Mouse (Mus musculus) left cerebral cortex, adult 2 months (tissue): Measurements from ENCODE around the gene Litaf. TPM values are rescaled to one million over a fixed set of nuclear protein-coding genes. Genes with fewer than 3 reads are reported as not detected.
A peak's percentile ranks its signal among the peaks of the same experiment; 100 is the strongest.
"Not testable (repeated sequence)": the region's sequence is repeated elsewhere in the genome, so short reads cannot be mapped to it uniquely, and the experiment has no call there.

ENCODE experiments used
- DNase-seq, 2 experiments: peaks; one replicate each; pipeline ENCODE4 v3.0.0; 2021 to 2022; ENCODE audit warnings: low spot score in 2 of 2, mixed read lengths in 1 of 2; ENCODE audit errors: extremely low spot score in 1 of 2
- H3K27ac ChIP-seq: fragments of 200-600 bp; 2 replicates; pipeline ENCODE4 v1.8.1; 2022
- H3K4me3 ChIP-seq: fragments of 200-600 bp; 2 replicates; pipeline ENCODE4 v1.8.1; 2022
- CTCF ChIP-seq: fragments of 200-600 bp; IDR thresholded peaks from 2 replicates; pipeline ENCODE4 v1.8.1; 2022; ENCODE audit warnings: antibody characterized with exemption, mild to moderate bottlenecking, moderate library complexity
- intact Hi-C: fragments of 180-260 bp; cut with DNase I; formaldehyde crosslinking; loops from one replicate; pipeline ENCODE4 v1.15.1; 2025
- total RNA-seq, 2 experiments: library from RNA; stranded (reverse); gene quantifications; 2 replicates each; pipeline ENCODE4 v1.2.3; 2021

The Litaf gene
- total RNA-seq, 2 experiments from 2014 or later: 9.1 to 14.1 TPM

DNA sequence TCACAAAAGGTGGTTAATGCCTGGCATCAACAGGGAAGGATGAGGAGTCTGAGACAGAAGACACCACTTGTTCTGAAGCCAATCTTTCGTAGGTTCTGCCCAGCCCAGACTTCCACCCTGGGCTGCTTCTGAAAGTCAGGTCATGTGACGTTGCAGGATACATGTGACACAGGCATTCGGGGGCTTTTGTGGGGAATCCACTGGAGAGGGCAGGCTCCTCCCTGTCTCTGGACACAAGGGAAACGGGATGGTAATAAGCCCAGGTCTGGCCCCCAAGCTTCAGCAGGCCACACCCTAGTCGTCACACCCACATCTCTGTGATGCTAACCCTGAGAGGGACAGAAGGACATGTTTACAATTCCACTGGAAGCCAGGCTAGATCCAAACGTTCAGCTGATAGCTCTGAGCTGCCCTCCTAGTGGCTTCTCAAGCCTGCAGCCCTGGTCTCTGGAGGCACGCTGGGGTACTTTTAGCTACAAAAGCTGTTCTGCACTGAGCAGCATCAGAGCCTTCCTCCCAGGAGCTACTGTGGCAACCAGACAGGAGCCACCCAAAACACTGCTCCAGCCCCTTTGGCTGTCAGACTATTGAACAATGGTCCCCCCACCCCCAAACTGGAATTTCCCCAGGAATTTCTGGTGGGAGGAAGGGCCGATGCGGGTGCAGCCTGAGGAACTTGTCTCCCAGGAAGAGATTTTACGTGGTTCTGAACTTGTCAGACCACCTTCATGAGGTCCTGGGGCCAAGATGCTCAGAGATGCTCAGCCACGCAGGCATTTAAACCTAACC lies 48.0 kb downstream of the Litaf start:
- intact Hi-C loops: no loop called here
- no peak overlapping the region for H3K27ac ChIP-seq
- DNase-seq: no peak
- TF ChIP-seq CTCF: no peak
- no peak overlapping the region for H3K4me3 ChIP-seq

- intact Hi-C loops: no loop called here
- H3K27ac ChIP-seq: no peak overlapping the region
- no peak for TF ChIP-seq CTCF
- no peak for DNase-seq
- H3K4me3 ChIP-seq: no peak overlapping the region
These were observed 49.6 kb downstream of the Litaf start for GRCm38 (mm10) chr16:11016353-11016752.

GRCm38 (mm10) chr16:11014407-11014806 lies 51.5 kb downstream of the Litaf start:
- no peak for TF ChIP-seq CTCF
- DNase-seq: no peak
- no peak overlapping the region for H3K27ac ChIP-seq
- H3K4me3 ChIP-seq: no peak overlapping the region
- intact Hi-C loops: no loop called here

- intact Hi-C loops, DNase-seq, H3K4me3 ChIP-seq, H3K27ac ChIP-seq: not testable (repeated sequence)
These were observed 52.4 kb downstream of the Litaf start for GRCm38 (mm10) chr16:11013464-11014147.

- no peak for TF ChIP-seq CTCF
- H3K4me3 ChIP-seq: no peak overlapping the region
- DNase-seq: peak; percentile 35 to 53
- H3K27ac ChIP-seq: peak overlapping the region; percentile 61
- intact Hi-C loops: no loop called here
These were observed 53.1 kb downstream of the Litaf start for GRCm38 (mm10) chr16:11012571-11013463.

GRCm38 (mm10) chr16:11011939-11012338 lies 54.0 kb downstream of the Litaf start:
- Histone ChIP-seq H3K27ac (peak overlapping the region; percentile 61; the same call in 1 of the 2 replicates), H3K4me3 (no peak overlapping the region)
- intact Hi-C loops: no loop called here
- TF ChIP-seq CTCF: no peak
- no peak for DNase-seq

- TF ChIP-seq CTCF: no peak
- DNase-seq: no peak
- Histone ChIP-seq H3K4me3 (no peak overlapping the region), H3K27ac (no peak overlapping the region)
- intact Hi-C loops: no loop called here
These were observed 54.8 kb downstream of the Litaf start for GRCm38 (mm10) chr16:11011206-11011605.

DNA sequence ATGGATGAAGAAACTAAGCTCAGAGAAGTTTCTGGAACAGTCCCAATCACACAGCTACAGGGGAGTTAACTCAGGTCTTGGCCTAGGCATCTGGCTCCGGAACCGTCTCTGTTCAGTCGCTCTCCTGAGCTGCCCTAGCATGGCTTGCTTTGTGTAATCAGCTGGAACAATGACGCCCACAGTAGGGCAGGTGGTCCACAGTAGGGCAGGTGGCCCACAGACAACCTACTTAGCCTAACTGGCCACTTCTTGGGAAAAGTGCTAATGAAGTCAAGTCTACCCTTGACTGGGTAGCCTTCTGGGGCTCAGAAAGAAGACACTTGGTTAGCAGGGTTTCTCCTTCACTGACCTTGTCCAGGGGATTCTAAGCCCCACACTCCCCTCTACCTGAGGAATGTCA lies 55.7 kb downstream of the Litaf start:
- intact Hi-C loops: no loop called here
- Histone ChIP-seq H3K27ac (no peak overlapping the region), H3K4me3 (no peak overlapping the region)
- TF ChIP-seq CTCF: no peak
- DNase-seq: no peak

DNA sequence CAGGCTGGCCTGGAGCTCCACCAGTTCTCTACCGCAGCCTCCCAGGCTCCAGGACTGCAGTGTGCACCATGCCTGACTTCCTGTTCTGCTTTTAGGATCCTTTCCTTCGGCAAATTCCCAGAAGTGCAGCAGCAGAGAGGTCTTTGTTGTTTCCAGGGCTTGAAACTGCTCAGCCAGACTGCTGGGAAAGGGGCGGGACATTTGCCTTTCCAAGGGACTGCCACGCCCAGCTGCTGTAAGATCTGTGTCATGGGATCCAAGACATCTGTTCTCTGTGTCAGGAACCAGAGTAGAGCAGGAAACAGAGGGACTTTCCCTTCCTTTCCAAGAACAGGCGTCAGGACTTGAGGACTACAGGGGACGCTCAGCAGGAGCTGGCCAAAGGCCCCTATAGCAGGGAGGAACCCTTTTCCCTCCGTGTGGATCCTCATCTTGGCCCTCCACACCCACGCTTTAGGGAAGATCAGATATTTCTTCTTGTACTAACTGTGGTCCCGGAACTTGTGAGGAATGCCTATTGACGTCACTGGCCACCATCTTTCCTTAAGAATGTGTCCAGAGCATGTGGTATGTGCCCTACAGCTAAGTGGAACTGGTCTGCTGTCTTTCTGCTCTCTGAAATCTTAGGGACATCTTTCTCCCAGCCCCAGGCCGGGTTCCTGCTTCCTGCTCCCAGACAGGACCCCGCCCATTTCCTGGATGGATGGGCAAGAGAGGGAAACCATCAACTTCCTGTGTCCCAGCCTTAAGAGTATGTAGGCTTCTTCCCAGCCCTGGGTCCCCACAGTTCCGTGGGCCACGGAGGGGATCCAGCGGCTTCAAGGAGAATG lies 57.6 kb downstream of the Litaf start:
- intact Hi-C loops: no loop called here
- Histone ChIP-seq H3K27ac (peak overlapping the region; percentile 57), H3K4me3 (no peak overlapping the region)
- TF ChIP-seq CTCF: no peak
- no peak for DNase-seq

- H3K4me3 ChIP-seq: no peak overlapping the region
- TF ChIP-seq CTCF: no peak
- H3K27ac ChIP-seq: no peak overlapping the region
- intact Hi-C loops: no loop called here
- DNase-seq: no peak
These were observed 59.9 kb downstream of the Litaf start for GRCm38 (mm10) chr16:11006100-11006499.
